Mouse (Mus musculus) ES-E14 (cell line): ENCODE measurements around the gene Gm26741.

Source experiments
- HCFC1 ChIP-seq: IDR thresholded peaks from 2 replicates; pipeline ENCODE4 v1.6.1; 2012; ENCODE audit warnings: low read length, inconsistent platforms, borderline replicate concordance; ENCODE audit not compliant: insufficient read depth
- MAFK ChIP-seq: IDR thresholded peaks from 2 replicates; pipeline ENCODE4 v1.6.1; 2014; ENCODE audit warnings: mild to moderate bottlenecking, low read depth, low read length, inconsistent platforms; ENCODE audit not compliant: insufficient read depth
- ZC3H11A ChIP-seq: IDR thresholded peaks from 2 replicates; pipeline ENCODE4 v1.6.1; 2012; ENCODE audit warnings: low read depth, mild to moderate bottlenecking, inconsistent platforms, low read length, borderline replicate concordance
- ZNF384 ChIP-seq: IDR thresholded peaks from 2 replicates; pipeline ENCODE4 v1.6.1; 2012; ENCODE audit warnings: low read depth, low read length, inconsistent platforms

DNA sequence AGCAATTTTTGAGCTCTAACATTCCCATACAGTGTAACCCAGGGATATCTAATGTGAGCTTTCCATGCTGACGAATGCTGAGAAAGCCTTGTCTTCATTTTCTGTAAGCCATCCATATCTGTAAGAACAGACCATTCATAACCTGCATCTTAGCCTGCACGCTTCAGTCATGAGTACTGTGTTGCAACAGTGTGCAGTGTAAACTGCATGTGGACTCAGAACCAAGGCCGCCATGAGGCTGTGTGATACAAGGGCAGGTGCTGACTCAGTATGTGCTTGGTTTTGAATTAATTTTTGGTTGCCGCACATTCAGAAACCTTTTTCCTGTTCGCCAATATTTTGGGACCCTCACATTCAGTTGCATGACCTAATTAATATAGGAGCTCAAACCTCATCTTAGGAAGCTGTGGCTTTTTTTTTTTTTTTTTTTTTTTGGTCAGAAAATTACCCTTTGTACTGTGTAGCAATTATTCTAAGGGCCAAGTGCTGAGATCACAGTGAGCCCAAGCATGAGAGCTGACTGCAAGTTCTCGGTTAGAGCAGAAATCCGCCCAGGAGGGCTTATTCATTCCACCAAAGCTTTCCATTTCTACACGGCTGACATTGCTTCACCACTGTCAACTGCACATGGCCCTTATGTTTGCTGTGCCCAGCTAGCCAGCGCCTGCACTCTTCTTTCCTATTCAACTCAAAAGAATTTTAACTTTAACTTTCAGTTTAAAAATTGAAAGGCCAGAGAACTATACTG, 2.5 kb downstream of the Gm26741 start:
- no peak for TF ChIP-seq ZNF384
- no peak for TF ChIP-seq MAFK
- TF ChIP-seq HCFC1, result no peak
- TF ChIP-seq ZC3H11A, result no peak
